Mouse (Mus musculus) cortical plate, adult 2 months (tissue): ENCODE measurements around the gene Car12.

ENCODE experiments used
- CTCF ChIP-seq: fragments of 200-500 bp; IDR thresholded peaks from 2 replicates; pipeline ENCODE4 v1.5.1; 2011; ENCODE audit warnings: mild to moderate bottlenecking, control low read depth, low read length; ENCODE audit not compliant: insufficient read depth; ENCODE audit errors: extremely low read depth
- POLR2A ChIP-seq: fragments of 200-500 bp; IDR thresholded peaks from 2 replicates; pipeline ENCODE4 v1.6.1; 2011; ENCODE audit warnings: mild to moderate bottlenecking, low read length, control low read depth; ENCODE audit not compliant: insufficient read depth; ENCODE audit errors: extremely low read depth

- TF ChIP-seq CTCF: no peak
- TF ChIP-seq POLR2A: no peak
These were observed 15.9 kb upstream of the Car12 start for GRCm38 (mm10) chr9:66697355-66698140.
